Mouse (Mus musculus): ENCODE results near the gene Magea6.
"Not testable (repeated sequence)": the region's sequence is repeated elsewhere in the genome, so short reads cannot be mapped to it uniquely, and the experiment has no call there.

Magea6 gene

DNA sequence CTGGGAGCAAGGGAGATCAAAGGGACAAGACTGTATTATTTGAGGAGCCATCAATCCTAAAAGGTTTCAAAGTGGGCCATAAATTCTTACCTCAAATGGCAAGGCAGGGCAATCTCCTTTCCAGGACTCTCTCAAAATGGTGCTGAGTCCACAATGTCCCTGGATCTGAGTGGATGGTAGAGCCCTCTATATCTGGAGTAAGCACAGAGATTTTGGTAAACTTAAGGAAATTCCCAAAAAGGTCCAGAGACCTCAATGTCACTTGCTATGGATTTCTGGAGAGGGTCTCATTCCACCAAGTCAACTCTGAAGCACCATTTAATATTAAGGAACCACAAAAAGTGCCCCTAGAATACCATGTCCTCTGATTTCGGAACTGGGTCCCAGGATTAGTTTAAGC lies at the start of gene Magea6:
Magea6 (minus strand) TSS at position 101 of the 400 bp plus-strand sequence.
- DNase-seq: not testable (repeated sequence)

DNA sequence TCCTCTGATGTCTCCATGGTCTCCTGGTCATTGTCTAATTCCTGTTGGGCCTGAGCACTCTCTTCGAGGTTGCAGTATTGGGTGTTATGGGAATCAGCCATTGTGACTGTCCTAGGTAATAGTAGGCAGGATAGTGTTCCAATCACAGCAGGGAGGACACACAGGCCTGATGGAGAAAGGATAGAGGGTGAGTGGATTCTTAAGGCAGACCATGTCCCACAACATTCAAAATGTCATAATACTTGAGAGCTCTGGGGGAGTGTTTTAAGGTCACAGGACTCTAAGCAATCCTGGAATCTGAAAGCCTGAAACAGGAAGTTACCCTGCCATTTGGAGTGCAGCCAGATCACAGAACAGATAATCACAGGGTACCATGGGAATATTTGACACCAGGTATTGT lies 13.6 kb upstream of the Magea6 start, which contains the start of gene Magea3:
Magea3 (minus strand) TSS at position 101 of the 400 bp plus-strand sequence.
- DNase-seq: not testable (repeated sequence)

DNA sequence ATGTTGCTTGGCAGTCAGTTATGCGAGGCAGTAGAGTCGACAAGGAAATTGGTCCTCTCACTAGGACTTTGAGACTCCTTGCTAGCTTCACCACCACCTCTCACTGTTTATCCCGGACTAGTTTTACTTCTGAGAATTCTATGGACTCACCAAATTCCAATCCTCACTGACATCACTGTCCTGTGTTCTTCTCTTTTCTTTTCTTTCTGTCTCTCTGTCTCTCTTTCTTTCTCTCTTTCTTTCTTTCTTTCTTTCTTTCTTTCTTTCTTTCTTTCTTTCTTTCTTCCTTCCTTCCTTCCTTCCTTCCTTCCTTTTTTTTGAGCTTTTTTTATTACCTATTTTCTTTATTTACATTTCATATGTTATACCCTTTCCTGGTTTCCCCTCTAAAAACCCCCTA lies 45.6 kb downstream of the Magea6 start, which contains the start of gene Cldn34b1:
Cldn34b1 (minus strand) TSS at position 101 of the 400 bp plus-strand sequence.
- not testable (repeated sequence) for DNase-seq
